Mouse (Mus musculus): Measurements from ENCODE around the gene Sfxn2. TPM values are rescaled to one million over a fixed set of nuclear protein-coding genes. Genes with fewer than 3 reads are reported as not detected.

Sfxn2 gene
- polyA plus RNA-seq, 1 experiment: 6.0 TPM

DNA sequence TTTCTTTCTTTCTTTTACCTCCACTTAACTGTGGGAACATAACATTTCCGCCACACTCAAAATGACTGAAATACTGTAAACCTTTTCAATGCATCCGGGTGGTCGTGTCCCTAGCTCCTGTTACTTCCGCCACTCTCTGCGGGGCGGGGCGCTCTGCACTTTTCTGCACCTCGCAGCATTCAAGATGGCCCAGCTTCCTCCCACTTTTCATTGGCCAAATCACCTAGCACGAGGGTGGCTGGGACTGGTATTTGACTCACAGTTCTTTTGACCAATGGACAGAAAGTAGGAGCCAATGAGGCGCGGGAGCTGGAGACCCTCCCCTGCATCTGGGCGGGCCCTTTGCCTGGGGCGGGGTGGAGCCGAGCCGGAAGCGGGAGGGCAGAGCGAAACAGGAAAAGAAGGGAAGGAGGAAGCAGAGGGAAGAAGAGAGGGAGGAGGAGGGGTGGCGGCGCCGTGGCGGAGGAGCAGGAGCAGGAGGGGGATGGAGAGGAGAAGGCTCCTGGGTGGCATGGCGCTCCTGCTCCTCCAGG lies 25.6 kb downstream of the Sfxn2 start, which contains the start of gene Wbp1l:
Wbp1l (plus strand) TSS at position 365 of the 533 bp plus-strand sequence.
- H3K9me3 ChIP-seq (replicated peaks; ENCODE audit: control insufficient read depth, insufficient read depth, low read length, poor library complexity, severe bottlenecking): no peaks in the 10 kb centered on the region
- 0 out of 2 replicates have a peak within 1 kb of the TSS, but pooled peaks have one; percentile 53 for H3K27ac ChIP-seq (ENCODE audit: insufficient read depth, low read length)
- H3K36me3 ChIP-seq (ENCODE audit: control insufficient read depth, insufficient read depth, low read length, poor library complexity, severe bottlenecking): no peaks in the 10 kb centered on the region
- H3K9ac ChIP-seq (ENCODE audit: low read depth, poor library complexity, severe bottlenecking): peak within 1 kb of the TSS; percentile 59
- H3K4me3 ChIP-seq (ENCODE audit: low read depth, low read length): peak within 1 kb of the TSS; percentile 87
- no peaks in the 10 kb centered on the region for H3K27me3 ChIP-seq (ENCODE audit: control insufficient read depth, insufficient read depth, low read length, poor library complexity, severe bottlenecking)
- TF ChIP-seq EP300 (IDR thresholded peaks at IDR 0.05; ENCODE audit: insufficient read depth, low read depth, low read length) (no peak), POLR2A (IDR thresholded peaks at IDR 0.05; ENCODE audit: insufficient read depth, low read length) (no peak), CTCF (IDR thresholded peaks at IDR 0.05; ENCODE audit: low read depth, low read length) (no peak)
- no peaks in the 10 kb centered on the region for H3K4me1 ChIP-seq (ENCODE audit: control insufficient read depth, insufficient read depth, low read length)

DNA sequence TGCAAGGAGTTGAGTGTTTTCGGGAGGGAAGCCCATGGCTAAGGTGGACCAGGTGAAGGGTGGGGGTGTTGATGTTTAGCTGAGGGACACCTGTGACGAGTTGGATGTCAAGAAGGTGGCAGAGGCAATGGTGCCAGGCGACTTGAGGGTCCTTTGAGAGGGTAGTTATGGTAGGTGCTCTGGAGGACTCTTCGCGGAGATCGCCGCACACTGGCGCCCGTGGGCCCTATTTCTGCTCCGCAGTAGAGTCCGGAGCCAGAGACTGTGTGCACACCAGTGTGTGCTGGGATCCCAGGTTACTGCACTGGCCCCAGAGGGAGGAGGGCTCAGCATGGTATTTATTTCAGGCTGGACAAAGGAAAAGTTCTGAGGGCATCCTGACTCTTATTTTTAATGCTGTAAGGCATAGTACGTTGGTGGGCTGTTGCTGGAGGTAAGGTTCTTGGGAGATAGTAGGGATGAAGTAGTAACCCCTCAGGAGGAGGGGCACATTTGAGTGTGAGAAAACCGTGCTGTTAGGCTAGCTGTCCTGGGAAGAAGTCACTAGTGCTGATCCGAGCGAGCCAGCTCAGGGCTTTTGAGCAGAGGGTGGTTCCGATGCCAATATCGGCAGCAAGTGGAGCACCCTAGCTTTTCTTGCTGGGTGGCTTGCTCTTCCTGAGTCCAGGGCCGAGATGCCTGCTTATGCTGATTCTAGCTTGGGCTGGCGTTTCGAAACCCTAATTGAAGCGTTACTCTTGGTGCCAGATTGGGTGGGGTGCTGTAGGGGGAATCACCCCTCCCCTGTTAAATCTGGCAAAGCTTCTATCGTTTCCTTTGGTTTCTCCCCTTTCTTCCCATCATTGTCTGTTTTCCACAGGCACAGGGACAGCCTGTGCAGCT lies 26.5 kb downstream of the Sfxn2 start:
- H3K4me3 ChIP-seq (ENCODE audit: low read depth, low read length): peak overlapping the region; percentile 87
- no peaks in the 10 kb centered on the region for H3K36me3 ChIP-seq (ENCODE audit: control insufficient read depth, insufficient read depth, low read length, poor library complexity, severe bottlenecking)
- no peak overlapping the region for H3K27ac ChIP-seq (ENCODE audit: insufficient read depth, low read length)
- no peaks in the 10 kb centered on the region for H3K27me3 ChIP-seq (ENCODE audit: control insufficient read depth, insufficient read depth, low read length, poor library complexity, severe bottlenecking)
- H3K4me1 ChIP-seq (ENCODE audit: control insufficient read depth, insufficient read depth, low read length): no peaks in the 10 kb centered on the region
- H3K9me3 ChIP-seq (replicated peaks; ENCODE audit: control insufficient read depth, insufficient read depth, low read length, poor library complexity, severe bottlenecking): no peaks in the 10 kb centered on the region
- TF ChIP-seq POLR2A (IDR thresholded peaks at IDR 0.05; ENCODE audit: insufficient read depth, low read length) (no peak), CTCF (IDR thresholded peaks at IDR 0.05; ENCODE audit: low read depth, low read length) (no peak), EP300 (IDR thresholded peaks at IDR 0.05; ENCODE audit: insufficient read depth, low read depth, low read length) (no peak)
- peak overlapping the region; percentile 59 for H3K9ac ChIP-seq (ENCODE audit: low read depth, poor library complexity, severe bottlenecking)

DNA sequence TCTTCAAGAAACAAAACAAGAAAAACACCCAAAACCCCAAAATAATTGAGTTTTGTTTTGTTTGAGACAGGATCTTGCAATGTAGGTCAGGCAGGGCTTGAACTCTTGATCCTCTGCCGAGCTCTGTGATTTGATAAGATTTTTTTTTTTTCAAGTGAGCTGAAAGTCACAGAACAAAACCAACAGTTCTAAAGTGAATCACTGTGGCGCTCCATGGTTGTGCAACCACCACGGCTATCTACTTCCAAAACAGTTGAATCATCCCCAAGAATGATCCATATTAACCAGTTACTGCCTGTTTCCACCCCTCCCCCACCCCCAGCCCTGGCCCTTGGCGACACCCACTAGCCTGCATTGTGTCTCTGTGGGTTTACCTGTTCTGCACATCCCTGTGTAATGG lies 27.2 kb downstream of the Sfxn2 start:
- no peak overlapping the region for H3K4me3 ChIP-seq (ENCODE audit: low read depth, low read length)
- H3K27me3 ChIP-seq (ENCODE audit: control insufficient read depth, insufficient read depth, low read length, poor library complexity, severe bottlenecking): no peaks in the 10 kb centered on the region
- H3K9ac ChIP-seq (ENCODE audit: low read depth, poor library complexity, severe bottlenecking): no peak overlapping the region

DNA sequence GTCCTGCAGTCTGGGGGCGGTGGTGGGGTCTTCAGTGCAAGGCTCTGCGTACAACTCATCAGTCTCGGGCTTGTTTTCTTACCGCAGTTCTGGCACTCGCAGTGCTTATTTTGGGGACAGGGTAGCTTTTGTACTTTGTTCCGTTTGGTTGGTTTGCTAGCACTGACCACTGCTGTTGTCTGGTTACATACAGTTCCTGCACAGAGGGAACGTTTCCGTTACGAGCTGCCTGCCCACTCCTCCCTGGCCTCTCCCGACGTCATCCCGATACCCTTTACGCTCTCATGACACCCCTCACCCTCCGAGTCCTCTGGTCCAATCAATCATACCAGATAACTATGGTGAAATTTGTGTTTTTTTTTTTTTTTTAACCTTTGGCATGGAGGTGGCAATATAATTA lies 28.3 kb downstream of the Sfxn2 start:
- Histone ChIP-seq H3K27me3 (ENCODE audit: control insufficient read depth, insufficient read depth, low read length, poor library complexity, severe bottlenecking) (no peaks in the 10 kb centered on the region), H3K4me3 (ENCODE audit: low read depth, low read length) (no peak overlapping the region), H3K36me3 (ENCODE audit: control insufficient read depth, insufficient read depth, low read length, poor library complexity, severe bottlenecking) (no peaks in the 10 kb centered on the region), H3K9ac (ENCODE audit: low read depth, poor library complexity, severe bottlenecking) (no peak overlapping the region), H3K27ac (ENCODE audit: insufficient read depth, low read length) (no peak overlapping the region), H3K4me1 (ENCODE audit: control insufficient read depth, insufficient read depth, low read length) (no peaks in the 10 kb centered on the region), H3K9me3 (replicated peaks; ENCODE audit: control insufficient read depth, insufficient read depth, low read length, poor library complexity, severe bottlenecking) (no peaks in the 10 kb centered on the region)
- TF ChIP-seq EP300 (IDR thresholded peaks at IDR 0.05; ENCODE audit: insufficient read depth, low read depth, low read length) (no peak), CTCF (IDR thresholded peaks at IDR 0.05; ENCODE audit: low read depth, low read length) (no peak), POLR2A (IDR thresholded peaks at IDR 0.05; ENCODE audit: insufficient read depth, low read length) (no peak)

More for the DNA sequence above, 27.2 kb downstream of the Sfxn2 start:
- TF ChIP-seq CTCF (IDR thresholded peaks at IDR 0.05; ENCODE audit: low read depth, low read length) (no peak), POLR2A (IDR thresholded peaks at IDR 0.05; ENCODE audit: insufficient read depth, low read length) (no peak), EP300 (IDR thresholded peaks at IDR 0.05; ENCODE audit: insufficient read depth, low read depth, low read length) (no peak)
- H3K9me3 ChIP-seq (replicated peaks; ENCODE audit: control insufficient read depth, insufficient read depth, low read length, poor library complexity, severe bottlenecking): no peaks in the 10 kb centered on the region
- no peaks in the 10 kb centered on the region for H3K36me3 ChIP-seq (ENCODE audit: control insufficient read depth, insufficient read depth, low read length, poor library complexity, severe bottlenecking)
- no peaks in the 10 kb centered on the region for H3K4me1 ChIP-seq (ENCODE audit: control insufficient read depth, insufficient read depth, low read length)
- H3K27ac ChIP-seq (ENCODE audit: insufficient read depth, low read length): no peak overlapping the region

DNA sequence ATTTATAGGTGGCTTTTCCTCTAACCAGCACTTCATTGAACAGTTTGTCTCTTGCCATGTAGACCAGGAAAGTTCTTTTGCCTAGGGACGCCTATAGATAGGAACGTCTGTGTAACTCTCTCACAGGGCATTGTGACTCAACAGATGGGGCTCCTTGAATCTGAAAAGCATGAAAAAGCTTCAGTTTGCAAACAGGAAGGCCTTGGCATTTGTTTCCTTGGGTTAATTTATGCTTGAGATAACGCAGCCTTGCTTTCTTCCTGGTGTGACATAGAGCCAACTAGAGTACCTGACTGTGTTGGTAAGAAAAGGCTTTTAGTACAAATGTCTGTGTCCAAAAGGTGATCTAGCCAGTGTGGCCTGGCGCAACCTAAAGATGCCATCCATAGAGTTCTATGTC lies 29.2 kb downstream of the Sfxn2 start:
- Histone ChIP-seq H3K27ac (ENCODE audit: insufficient read depth, low read length) (no peak overlapping the region), H3K27me3 (ENCODE audit: control insufficient read depth, insufficient read depth, low read length, poor library complexity, severe bottlenecking) (no peaks in the 10 kb centered on the region), H3K4me1 (ENCODE audit: control insufficient read depth, insufficient read depth, low read length) (no peaks in the 10 kb centered on the region), H3K9me3 (replicated peaks; ENCODE audit: control insufficient read depth, insufficient read depth, low read length, poor library complexity, severe bottlenecking) (no peaks in the 10 kb centered on the region), H3K36me3 (ENCODE audit: control insufficient read depth, insufficient read depth, low read length, poor library complexity, severe bottlenecking) (no peaks in the 10 kb centered on the region), H3K4me3 (ENCODE audit: low read depth, low read length) (no peak overlapping the region), H3K9ac (ENCODE audit: low read depth, poor library complexity, severe bottlenecking) (no peak overlapping the region)
- TF ChIP-seq POLR2A (IDR thresholded peaks at IDR 0.05; ENCODE audit: insufficient read depth, low read length): no peak
- TF ChIP-seq CTCF (IDR thresholded peaks at IDR 0.05; ENCODE audit: low read depth, low read length): no peak
- TF ChIP-seq EP300 (IDR thresholded peaks at IDR 0.05; ENCODE audit: insufficient read depth, low read depth, low read length): no peak

DNA sequence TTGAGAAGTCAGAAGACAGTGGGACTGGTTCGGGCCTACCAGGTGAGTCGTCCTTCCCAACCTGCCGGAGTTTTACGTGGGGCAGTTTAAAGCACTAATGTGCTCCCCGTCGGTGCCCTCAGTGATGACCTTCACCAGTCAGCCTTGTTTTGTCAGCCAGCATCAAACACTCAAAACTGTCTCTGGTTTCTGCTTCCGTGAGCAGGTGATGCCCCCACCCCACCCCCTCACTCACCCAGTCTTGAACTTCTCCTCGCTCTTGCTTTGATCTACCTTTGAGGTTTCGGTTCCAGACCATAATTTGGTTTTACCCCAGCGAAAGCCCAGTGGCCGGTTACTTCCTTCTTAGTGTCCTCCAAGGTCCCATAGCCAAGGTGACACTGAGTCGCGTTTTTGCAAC lies 33.6 kb downstream of the Sfxn2 start:
- Histone ChIP-seq H3K27ac (ENCODE audit: insufficient read depth, low read length) (no peak overlapping the region), H3K36me3 (ENCODE audit: control insufficient read depth, insufficient read depth, low read length, poor library complexity, severe bottlenecking) (no peaks in the 10 kb centered on the region), H3K4me1 (ENCODE audit: control insufficient read depth, insufficient read depth, low read length) (no peaks in the 10 kb centered on the region), H3K9me3 (replicated peaks; ENCODE audit: control insufficient read depth, insufficient read depth, low read length, poor library complexity, severe bottlenecking) (no peaks in the 10 kb centered on the region), H3K27me3 (ENCODE audit: control insufficient read depth, insufficient read depth, low read length, poor library complexity, severe bottlenecking) (no peaks in the 10 kb centered on the region), H3K9ac (ENCODE audit: low read depth, poor library complexity, severe bottlenecking) (no peak overlapping the region), H3K4me3 (ENCODE audit: low read depth, low read length) (no peak overlapping the region)
- no peak for TF ChIP-seq POLR2A (IDR thresholded peaks at IDR 0.05; ENCODE audit: insufficient read depth, low read length)
- no peak for TF ChIP-seq CTCF (IDR thresholded peaks at IDR 0.05; ENCODE audit: low read depth, low read length)
- TF ChIP-seq EP300 (IDR thresholded peaks at IDR 0.05; ENCODE audit: insufficient read depth, low read depth, low read length): no peak

Measured in ES-Bruce4 (cell line).